25 mouse cellular contexts compared by ENCODE assay signal in genomic region chr9:105973736-105974135, GRCm38 (mm10). TPM values are rescaled to one million over a fixed set of nuclear protein-coding genes. Genes with fewer than 3 reads are reported as not detected.
A peak's percentile ranks its signal among the peaks of the same experiment; 100 is the strongest.
DNase-seq lines count a peak whose midpoint lies in the region; ATAC-seq and TF ChIP-seq lines count a peak whose summit lies in the region.
"Had no signal": no experiment of that assay in that cellular context is flagged by ENCODE, and none has a peak within 500 bp of the region (broad histone marks: within the 10 kb centered on the region; RNA-seq: fewer than 3 reads in every experiment).

No protein-coding gene starts in this region.

- no peaks in the 10 kb centered on the region for H3K36me3 ChIP-seq in intestine, embryonic 15.5 days
- no peaks in the 10 kb centered on the region for H3K36me3 ChIP-seq in intestine, postnatal 0 days (ENCODE audit: control insufficient read depth, insufficient read depth)
- no peaks in the 10 kb centered on the region for H3K36me3 ChIP-seq in lung, embryonic 15.5 days
- no peaks in the 10 kb centered on the region for H3K36me3 ChIP-seq in stomach, embryonic 16.5 days (ENCODE audit: control insufficient read depth, insufficient read depth, low read length)
- H3K36me3 ChIP-seq: embryonic facial prominence, embryonic 12.5 days; embryonic facial prominence, embryonic 15.5 days; hindbrain, embryonic 10.5 days; hindbrain, embryonic 13.5 days had no signal

- no peaks in the 10 kb centered on the region for H3K4me1 ChIP-seq in intestine, embryonic 15.5 days (replicated peaks)
- no peaks in the 10 kb centered on the region for H3K4me1 ChIP-seq in intestine, postnatal 0 days (replicated peaks; ENCODE audit: control insufficient read depth, insufficient read depth, low read length)
- H3K4me1 ChIP-seq in lung, embryonic 15.5 days = peaks cover 5% of the 10 kb centered on the region; the same call in 1 of the 2 replicates
- no peaks in the 10 kb centered on the region for H3K4me1 ChIP-seq in stomach, embryonic 16.5 days (ENCODE audit: control insufficient read depth, insufficient read depth, low read length)
- H3K4me1 ChIP-seq: embryonic facial prominence, embryonic 12.5 days; embryonic facial prominence, embryonic 15.5 days; hindbrain, embryonic 10.5 days; hindbrain, embryonic 13.5 days had no signal

- no peak overlapping the region for H3K4me2 ChIP-seq in intestine, embryonic 15.5 days (replicated peaks)
- H3K4me2 ChIP-seq in intestine, postnatal 0 days (replicated peaks; ENCODE audit: low read depth) = no peak overlapping the region
- H3K4me2 ChIP-seq in lung, embryonic 15.5 days = no peak overlapping the region
- H3K4me2 ChIP-seq in stomach, embryonic 16.5 days (ENCODE audit: low read depth, low read length) = no peak overlapping the region
- H3K4me2 ChIP-seq: embryonic facial prominence, embryonic 12.5 days; embryonic facial prominence, embryonic 15.5 days; heart, embryonic 11.5 days; hindbrain, embryonic 13.5 days had no signal

- DNase-seq in lung, adult 18-20 months = no peak
- DNase-seq in NIH3T3 (ENCODE audit: low read depth) = peak; percentile 3
- no peak for DNase-seq in kidney, adult 9 months
- no peak for DNase-seq in heart, postnatal 4 days
- DNase-seq: adrenal gland, postnatal 10 days; adrenal gland, postnatal 36 days; cerebellum, adult 18-20 months; cerebellum, adult 9-10 months; cerebellum, postnatal 25 days; forebrain, postnatal 0 days; gastrocnemius, adult 2 months; gastrocnemius, postnatal 14 days had no signal

- H3K27ac ChIP-seq in intestine, embryonic 15.5 days = 0 out of 2 replicates have a peak overlapping the region, but pooled peaks have one; percentile 17
- H3K27ac ChIP-seq in intestine, postnatal 0 days (ENCODE audit: low read depth, low read length) = no peak overlapping the region
- no peak overlapping the region for H3K27ac ChIP-seq in lung, embryonic 15.5 days
- peak overlapping the region; percentile 64; the same call in 1 of the 2 replicates for H3K27ac ChIP-seq in stomach, embryonic 16.5 days (ENCODE audit: low read length)
- H3K27ac ChIP-seq: embryonic facial prominence, embryonic 12.5 days; embryonic facial prominence, embryonic 15.5 days; gastrocnemius, adult 2 months; hindbrain, embryonic 10.5 days; hindbrain, embryonic 13.5 days had no signal

- ATAC-seq in intestine, embryonic 15.5 days = no peak
- no peak for ATAC-seq in intestine, postnatal 0 days
- ATAC-seq in lung, embryonic 15.5 days (ENCODE audit: borderline replicate concordance, extremely low read depth, low FRiP score, low TSS enrichment) = peak; percentile 24; the same call in 1 of the 2 replicates
- no peak for ATAC-seq in stomach, embryonic 16.5 days (ENCODE audit: insufficient read depth, low FRiP score)
- ATAC-seq: forebrain, embryonic 14.5 days; forebrain, postnatal 0 days; Patski had no signal

- H3K4me3 ChIP-seq in intestine, embryonic 15.5 days (replicated peaks) = no peak overlapping the region
- H3K4me3 ChIP-seq in intestine, postnatal 0 days (ENCODE audit: low read depth, low read length) = no peak overlapping the region
- H3K4me3 ChIP-seq in lung, embryonic 15.5 days = no peak overlapping the region
- H3K4me3 ChIP-seq in stomach, embryonic 16.5 days (replicated peaks; ENCODE audit: low read length) = no peak overlapping the region
- H3K4me3 ChIP-seq: embryonic facial prominence, embryonic 12.5 days; embryonic facial prominence, embryonic 15.5 days; gastrocnemius, adult 2 months; hindbrain, embryonic 10.5 days; hindbrain, embryonic 13.5 days had no signal

- no peak overlapping the region for H3K9ac ChIP-seq in intestine, embryonic 15.5 days
- H3K9ac ChIP-seq in intestine, postnatal 0 days (ENCODE audit: low read depth, low read length) = no peak overlapping the region
- H3K9ac ChIP-seq in lung, embryonic 15.5 days = no peak overlapping the region
- H3K9ac ChIP-seq in stomach, embryonic 16.5 days (ENCODE audit: low read length) = no peak overlapping the region
- H3K9ac ChIP-seq: embryonic facial prominence, embryonic 12.5 days; embryonic facial prominence, embryonic 15.5 days; forebrain, postnatal 0 days; hindbrain, embryonic 13.5 days had no signal

- H3K27me3 ChIP-seq in intestine, embryonic 15.5 days (replicated peaks) = no peaks in the 10 kb centered on the region
- H3K27me3 ChIP-seq in intestine, postnatal 0 days (replicated peaks; ENCODE audit: control insufficient read depth, insufficient read depth, low read length) = no peaks in the 10 kb centered on the region
- peaks cover 5% of the 10 kb centered on the region; the same call in 1 of the 2 replicates for H3K27me3 ChIP-seq in lung, embryonic 15.5 days
- no peaks in the 10 kb centered on the region for H3K27me3 ChIP-seq in stomach, embryonic 16.5 days (ENCODE audit: control insufficient read depth, insufficient read depth, low read length)
- H3K27me3 ChIP-seq: Patski had no signal

- WGBS in intestine, embryonic 15.5 days = 23% methylated on average over 1 of the region's 1 CpGs
- 20% methylated on average over 1 of the region's 1 CpGs for WGBS in intestine, postnatal 0 days
- WGBS in lung, embryonic 15.5 days = 31% methylated on average over 1 of the region's 1 CpGs
- WGBS in stomach, embryonic 16.5 days = 24% methylated on average over 1 of the region's 1 CpGs

- no peaks in the 10 kb centered on the region for H3K9me3 ChIP-seq in intestine, embryonic 15.5 days
- H3K9me3 ChIP-seq in intestine, postnatal 0 days (ENCODE audit: control insufficient read depth) = no peaks in the 10 kb centered on the region
- H3K9me3 ChIP-seq in lung, embryonic 15.5 days = no peaks in the 10 kb centered on the region
- no peaks in the 10 kb centered on the region for H3K9me3 ChIP-seq in stomach, embryonic 16.5 days (replicated peaks; ENCODE audit: control insufficient read depth, low read length)
- H3K9me3 ChIP-seq: embryonic facial prominence, embryonic 12.5 days; embryonic facial prominence, embryonic 15.5 days; hindbrain, embryonic 10.5 days; hindbrain, embryonic 13.5 days had no signal

- no peak for TF ChIP-seq CTCF in intestine, postnatal 0 days (IDR thresholded peaks at IDR 0.05; ENCODE audit: low read depth)

RNA-seq across cellular contexts. Expression of gene Col6a5, which starts 13.3 kb away (rescaled TPM):
- 0.98 and 1.6 TPM in 2 replicates for polyA plus RNA-seq in intestine, embryonic 15.5 days (2015; fragmentation: Nextera tagmentation; extraction: Ambion mirVana)
- polyA plus RNA-seq in intestine, postnatal 0 days (2015; fragmentation: Nextera tagmentation; extraction: Ambion mirVana) = 3.6 and 4.0 TPM in 2 replicates
- polyA plus RNA-seq in lung, embryonic 15.5 days (2015; fragmentation: Nextera tagmentation; extraction: Ambion mirVana) = 0.26 and 0.29 TPM in 2 replicates
- 8.1 and 12.0 TPM in 2 replicates for polyA plus RNA-seq in stomach, embryonic 16.5 days (2015; fragmentation: Nextera tagmentation; extraction: Ambion mirVana)
- total RNA-seq in heart, postnatal 4 days (2021) = 1 to 10 TPM in 1 of 2 experiments, under 1 TPM in 1; 0.81 to 1.2 TPM
- total RNA-seq: common myeloid progenitor, adult 5-6 weeks had no signal
- polyA plus RNA-seq: forebrain, embryonic 11.5 days; heart, embryonic 11.5 days; hindbrain, embryonic 13.5 days; Patski had no signal

Comparison
In these comparisons a context has a peak if more than half of its experiments do, and no peak if none do; other contexts are left out.
1. H3K27ac ChIP-seq: peak in intestine, embryonic 15.5 days (single experiment) and stomach, embryonic 16.5 days (single experiment); none in intestine, postnatal 0 days (single experiment) and lung, embryonic 15.5 days (single experiment).